Mouse (Mus musculus) embryonic facial prominence, embryonic 14.5 days (tissue): ENCODE results near the gene Sh3gl1. TPM values are rescaled to one million over a fixed set of nuclear protein-coding genes. Genes with fewer than 3 reads are reported as not detected.

Source experiments
- ATAC-seq: fragments of 200-750 bp; cut with Nextera tagmentation; 2 replicates; pipeline ENCODE4 v1.8.0; 2017; ENCODE audit warnings: low read depth, moderate number of reproducible peaks, moderate TSS enrichment
- DNase-seq: peaks from one replicate; pipeline ENCODE4 v3.0.0-alpha.2; 2015; ENCODE audit warnings: low spot score
- H3K27ac ChIP-seq: fragments of 300-500 bp; sonication (generic); replicated peaks from 2 replicates; pipeline ENCODE4 v1.5.1; 2014; ENCODE audit warnings: low read depth, mild to moderate bottlenecking, low read length, moderate library complexity
- H3K27me3 ChIP-seq: fragments of 300-500 bp; sonication (generic); replicated peaks from 2 replicates; pipeline ENCODE4 v1.6.1; 2014; ENCODE audit warnings: low read length; ENCODE audit not compliant: control insufficient read depth, insufficient read depth
- H3K36me3 ChIP-seq: fragments of 300-500 bp; sonication (generic); 2 replicates; pipeline ENCODE4 v1.6.1; 2014; ENCODE audit warnings: low read length, mixed read lengths; ENCODE audit not compliant: control insufficient read depth, insufficient read depth
- H3K4me1 ChIP-seq: fragments of 300-500 bp; sonication (generic); 2 replicates; pipeline ENCODE4 v1.6.1; 2014; ENCODE audit warnings: antibody characterized with exemption, low read length; ENCODE audit not compliant: control insufficient read depth, insufficient read depth
- H3K4me2 ChIP-seq: fragments of 300-500 bp; sonication (generic); 2 replicates; pipeline ENCODE4 v1.6.1; 2014; ENCODE audit warnings: low read depth, mild to moderate bottlenecking, low read length, moderate library complexity, mixed read lengths
- H3K4me3 ChIP-seq: fragments of 300-500 bp; sonication (generic); 2 replicates; pipeline ENCODE4 v1.5.1; 2014; ENCODE audit warnings: low read depth, mild to moderate bottlenecking, low read length
- H3K9ac ChIP-seq: fragments of 300-500 bp; sonication (generic); 2 replicates; pipeline ENCODE4 v1.6.1; 2014; ENCODE audit warnings: low read depth, mild to moderate bottlenecking, low read length, moderate library complexity, mixed read lengths
- H3K9me3 ChIP-seq: fragments of 300-500 bp; sonication (generic); 2 replicates; pipeline ENCODE4 v1.6.1; 2016; ENCODE audit warnings: low read length; ENCODE audit not compliant: control insufficient read depth
- WGBS: fragments of 180-500 bp; shearing (Covaris S2); extraction: QIAGEN DNeasy Blood & Tissue Kit; methylation state at CpG from one replicate; pipeline ENCODE4 v1.1.7; 2014; 5-methylcytosine and 5-hydroxymethylcytosine counted together
- polyA plus RNA-seq: library from polyadenylated mRNA; unstranded; fragments of >200 nt; fragmentation: Nextera tagmentation; extraction: Ambion mirVana; gene quantifications from 2 replicates; pipeline ENCODE4 v1.2.1, GENCODE M21; 2014

The Sh3gl1 gene
- polyA plus RNA-seq, 1 experiment from 2014 or later = 156 TPM

DNA sequence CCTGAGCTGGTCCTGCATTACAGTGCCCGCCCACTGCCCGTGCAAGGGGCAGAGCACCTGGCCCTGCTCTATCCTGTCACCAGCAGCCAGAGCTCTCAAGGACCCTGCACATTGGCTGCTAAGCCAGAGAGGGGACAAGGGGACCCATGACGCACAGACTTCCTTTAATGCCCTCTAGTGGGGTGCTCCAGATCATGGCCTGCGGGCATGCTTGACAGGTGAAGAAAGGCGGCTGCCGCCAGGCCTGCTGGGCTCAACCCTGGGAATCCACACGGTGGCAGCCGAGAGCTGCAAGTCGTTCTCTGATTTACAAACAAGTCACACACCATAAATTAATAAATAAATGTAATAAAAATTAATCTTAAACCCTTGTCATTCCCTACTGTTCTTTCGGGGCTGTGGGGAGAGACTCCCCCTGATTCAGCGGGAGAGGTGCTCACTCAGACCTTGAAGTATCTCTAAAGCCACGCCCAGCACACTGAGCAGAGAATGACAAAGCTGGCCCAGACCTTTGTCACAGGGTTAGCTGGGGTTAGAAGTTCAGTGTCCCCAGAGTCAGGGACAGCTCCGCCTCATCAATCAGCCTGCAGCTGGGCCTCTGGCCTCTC, 60.1 kb downstream of the Sh3gl1 start:
- Histone ChIP-seq H3K4me1 (no peaks in the 10 kb centered on the region), H3K4me3 (no peak overlapping the region), H3K27ac (no peak overlapping the region), H3K9ac (no peak overlapping the region), H3K27me3 (0 out of 2 replicates have a peak, but pooled peaks cover 2% of the 10 kb centered on the region), H3K36me3 (peaks cover 5% of the 10 kb centered on the region; the same call in 1 of the 2 replicates), H3K9me3 (no peaks in the 10 kb centered on the region), H3K4me2 (no peak overlapping the region)
- 17% methylated on average over 13 of the region's 13 CpGs for WGBS
- DNase-seq (peak; percentile 81), ATAC-seq (peak; percentile 70)

DNA sequence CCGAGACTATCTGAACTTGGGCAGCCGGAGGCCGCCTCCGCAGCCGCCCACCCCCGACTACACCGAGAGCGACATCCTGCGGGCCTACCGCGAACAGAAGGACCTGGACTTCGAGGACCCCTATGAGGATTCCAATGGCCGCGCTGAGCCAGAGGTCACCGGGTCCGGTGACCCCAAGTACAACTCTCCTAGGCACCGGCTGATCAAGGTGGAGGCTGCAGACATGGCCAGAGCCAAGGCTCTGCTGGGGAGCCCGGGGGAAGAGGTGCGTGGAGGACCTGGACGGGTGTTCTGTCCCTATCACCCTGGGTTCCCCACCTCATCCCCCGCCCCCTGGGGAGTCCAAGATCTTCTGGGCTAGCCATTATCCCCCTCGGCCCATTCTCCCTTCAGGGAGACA, 65.0 kb downstream of the Sh3gl1 start:
- Histone ChIP-seq H3K9ac (peak overlapping the region; percentile 76; the same call in 1 of the 2 replicates), H3K27me3 (peaks cover 10% of the 10 kb centered on the region; the same call in 1 of the 2 replicates), H3K4me1 (peaks cover 12% of the 10 kb centered on the region), H3K4me3 (peak overlapping the region; percentile 50), H3K27ac (no peak overlapping the region), H3K36me3 (peaks cover 23% of the 10 kb centered on the region), H3K9me3 (no peaks in the 10 kb centered on the region), H3K4me2 (peak overlapping the region; percentile 74)
- 19% methylated on average over 19 of the region's 22 CpGs for WGBS
- ATAC-seq (no peak), DNase-seq (no peak)

DNA sequence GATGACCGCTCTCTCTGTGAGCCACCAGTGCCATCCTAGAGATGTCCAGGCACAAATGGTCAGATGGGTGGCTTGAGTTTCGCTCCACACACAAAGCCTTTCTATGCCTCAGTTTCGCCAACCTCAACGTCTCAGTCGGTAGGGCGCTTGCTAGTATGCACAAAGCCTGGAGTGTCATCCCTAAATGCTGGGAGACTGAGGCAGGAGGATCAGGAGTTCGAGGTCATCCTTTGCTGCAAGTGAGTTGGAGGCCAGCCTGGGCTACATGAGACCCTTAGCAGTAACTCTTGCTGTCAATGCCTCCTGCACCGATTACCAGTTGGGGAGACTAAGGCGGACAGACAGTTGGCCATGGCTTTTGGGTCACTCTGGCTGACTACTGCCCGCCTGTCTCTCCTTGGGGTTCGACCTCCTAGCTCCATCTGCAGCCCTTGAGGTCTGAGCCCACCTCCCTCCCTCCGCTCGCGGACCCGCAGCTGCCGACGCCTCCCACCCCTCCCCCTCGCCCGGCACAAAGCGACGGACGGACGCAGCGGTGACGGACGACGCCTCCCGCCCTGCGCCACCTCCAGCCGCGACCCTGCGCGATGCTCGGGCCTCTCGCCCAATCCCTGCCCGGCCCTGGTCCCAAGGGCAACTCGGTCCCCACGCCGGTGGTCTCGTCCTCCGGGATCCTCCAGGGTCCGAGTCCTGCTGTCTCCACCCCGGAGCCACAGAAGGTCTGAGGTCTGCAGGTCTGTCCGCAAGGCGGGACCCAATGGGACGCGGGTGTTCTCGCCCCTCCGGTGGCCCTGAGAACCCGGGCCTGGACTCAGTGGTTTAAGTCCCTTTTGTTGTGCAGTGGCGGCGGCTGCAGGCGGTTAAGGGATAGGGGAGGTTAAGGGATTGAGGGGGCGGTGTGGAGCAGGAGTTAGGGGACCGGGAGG, 66.2 kb downstream of the Sh3gl1 start, which contains the start of gene Shd:
Shd (plus strand) TSS at position 502 of the 926 bp plus-strand sequence.
- peak; percentile 64 for ATAC-seq
- H3K9ac ChIP-seq = peak within 1 kb of the TSS; percentile 76

DNA sequence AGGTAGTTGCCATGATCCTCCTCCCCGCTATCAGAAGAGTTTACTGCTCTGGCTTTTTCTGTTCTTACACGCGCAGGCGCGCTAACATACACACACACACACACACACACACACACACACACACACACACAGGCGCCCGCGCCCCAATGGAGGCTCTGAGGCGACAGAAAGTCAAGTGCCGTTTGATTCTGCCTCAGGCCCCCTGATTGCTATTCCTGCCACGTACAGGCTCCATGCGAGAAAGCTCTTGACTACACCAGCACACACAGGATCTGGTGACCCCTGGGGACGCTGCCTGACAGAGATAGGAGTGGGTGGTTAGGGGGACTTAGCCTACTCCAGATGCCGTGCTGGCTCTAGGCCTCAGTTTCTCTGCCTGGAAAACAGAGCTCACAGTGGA, 66.9 kb downstream of the Sh3gl1 start:
- Histone ChIP-seq H3K4me3 (peak overlapping the region; percentile 50), H3K36me3 (peaks cover 41% of the 10 kb centered on the region), H3K4me2 (peak overlapping the region; percentile 74), H3K27ac (no peak overlapping the region), H3K4me1 (peaks cover 12% of the 10 kb centered on the region), H3K9ac (peak overlapping the region; percentile 76; the same call in 1 of the 2 replicates), H3K27me3 (peaks cover 10% of the 10 kb centered on the region; the same call in 1 of the 2 replicates), H3K9me3 (no peaks in the 10 kb centered on the region)
- 39% methylated on average over 12 of the region's 14 CpGs for WGBS
- 0 out of 2 replicates have a peak, but pooled peaks have one; percentile 2 for ATAC-seq
- peak; percentile 42 for DNase-seq

More for the DNA sequence above, 66.2 kb downstream of the Sh3gl1 start, which contains the start of gene Shd:
- Histone ChIP-seq H3K27ac (no peak within 1 kb of the TSS), H3K4me2 (peak within 1 kb of the TSS; percentile 74), H3K4me3 (peak within 1 kb of the TSS; percentile 50), H3K27me3 (peaks cover 10% of the 10 kb centered on the region; the same call in 1 of the 2 replicates), H3K36me3 (peaks cover 34% of the 10 kb centered on the region), H3K4me1 (peaks cover 12% of the 10 kb centered on the region), H3K9me3 (no peaks in the 10 kb centered on the region)
- 16% methylated on average over 29 of the region's 55 CpGs for WGBS
- DNase-seq = peak; percentile 39

DNA sequence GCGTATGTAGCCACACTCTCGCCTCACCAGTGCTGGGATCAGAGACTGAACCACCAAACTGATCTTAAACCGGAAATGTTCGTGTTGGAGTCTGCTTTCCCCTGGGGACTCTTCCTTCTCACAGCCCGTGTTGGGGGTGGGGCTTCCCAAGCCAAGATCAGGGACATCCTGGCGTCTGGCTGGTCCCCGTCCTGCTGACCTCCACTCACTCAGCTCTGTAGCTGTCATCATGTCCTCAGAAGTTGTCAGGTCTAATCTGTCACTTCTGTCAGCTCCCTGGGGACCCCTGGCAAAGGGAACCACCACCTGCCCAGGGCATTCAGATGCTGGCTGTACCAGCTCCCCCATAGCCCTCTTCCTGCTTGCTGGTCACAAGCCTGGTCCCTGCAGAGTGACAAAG, 68.2 kb downstream of the Sh3gl1 start:
- no peaks in the 10 kb centered on the region for H3K9me3 ChIP-seq
- no peak overlapping the region for H3K9ac ChIP-seq
- H3K27me3 ChIP-seq = peaks cover 10% of the 10 kb centered on the region; the same call in 1 of the 2 replicates
- DNase-seq (no peak), ATAC-seq (no peak)
- peaks cover 12% of the 10 kb centered on the region for H3K4me1 ChIP-seq
- no peak overlapping the region for H3K4me2 ChIP-seq
- no peak overlapping the region for H3K27ac ChIP-seq
- WGBS = 47% methylated on average over 7 of the region's 7 CpGs
- no peak overlapping the region for H3K4me3 ChIP-seq
- peaks cover 45% of the 10 kb centered on the region for H3K36me3 ChIP-seq

DNA sequence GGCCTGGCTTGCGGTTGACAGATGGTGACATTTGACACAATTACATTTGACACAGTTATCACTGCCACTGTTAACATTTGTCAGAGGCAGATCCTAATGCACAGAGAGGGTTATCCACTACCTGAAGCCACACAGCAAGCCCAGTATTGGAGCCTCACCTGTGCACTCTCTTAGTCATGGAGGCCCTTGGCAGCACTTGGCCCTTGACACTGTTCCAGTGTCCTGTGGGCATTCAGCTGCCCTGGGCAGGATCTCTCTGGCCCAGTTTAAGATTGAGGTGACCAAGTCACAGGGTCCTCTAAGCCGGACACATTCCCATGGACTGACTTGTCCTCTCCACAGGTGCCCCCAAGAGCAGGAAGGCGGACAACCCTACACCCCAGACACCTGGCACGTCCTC, 69.2 kb downstream of the Sh3gl1 start:
- H3K4me2 ChIP-seq = no peak overlapping the region
- no peak overlapping the region for H3K27ac ChIP-seq
- ATAC-seq (no peak), DNase-seq (no peak)
- 87% methylated on average over 4 of the region's 4 CpGs for WGBS
- peaks cover 12% of the 10 kb centered on the region for H3K4me1 ChIP-seq
- peaks cover 45% of the 10 kb centered on the region for H3K36me3 ChIP-seq
- no peaks in the 10 kb centered on the region for H3K9me3 ChIP-seq
- H3K27me3 ChIP-seq = peaks cover 10% of the 10 kb centered on the region; the same call in 1 of the 2 replicates
- no peak overlapping the region for H3K9ac ChIP-seq
- no peak overlapping the region for H3K4me3 ChIP-seq

Other genes with a start within 250 kb of the Sh3gl1 start
- gene Zfp119a, start 157.7 kb downstream of the Sh3gl1 start, polyA plus RNA-seq = 8.5 and 11.7 TPM in 2 replicates
- gene Zfp959, start 144.5 kb downstream of the Sh3gl1 start, polyA plus RNA-seq = 7.9 and 10.4 TPM in 2 replicates
- gene Zfp119b, start 87.1 kb downstream of the Sh3gl1 start, polyA plus RNA-seq = 6.0 and 7.3 TPM in 2 replicates
- 3.5 and 4.2 TPM in 2 replicates for gene Ebi3, start 84.0 kb downstream of the Sh3gl1 start, polyA plus RNA-seq
- 16.8 and 20.2 TPM in 2 replicates for gene Yju2, start 77.5 kb downstream of the Sh3gl1 start, polyA plus RNA-seq
- gene Shd, start 66.2 kb downstream of the Sh3gl1 start, polyA plus RNA-seq = 11.0 and 18.9 TPM in 2 replicates
- gene Fsd1, start 50.1 kb downstream of the Sh3gl1 start, polyA plus RNA-seq = 13.0 and 19.8 TPM in 2 replicates
- 12.4 and 14.1 TPM in 2 replicates for gene Stap2, start 31.1 kb downstream of the Sh3gl1 start, polyA plus RNA-seq
- gene Mpnd, start 30.9 kb downstream of the Sh3gl1 start, polyA plus RNA-seq = 81.8 and 107 TPM in 2 replicates
- 14.2 and 16.5 TPM in 2 replicates for gene Chaf1a, start 3.8 kb upstream of the Sh3gl1 start, polyA plus RNA-seq
- 32.7 and 39.8 TPM in 2 replicates for gene Ubxn6, start 38.4 kb upstream of the Sh3gl1 start, polyA plus RNA-seq
- gene Hdgfl2, start 43.0 kb upstream of the Sh3gl1 start, polyA plus RNA-seq = 75.6 and 84.3 TPM in 2 replicates
- 0.08 and 0.33 TPM in 2 replicates for gene Plin4, start 73.2 kb upstream of the Sh3gl1 start, polyA plus RNA-seq
- 0.54 and 0.57 TPM in 2 replicates for gene Plin5, start 81.0 kb upstream of the Sh3gl1 start, polyA plus RNA-seq
- gene Lrg1, start 85.4 kb upstream of the Sh3gl1 start, polyA plus RNA-seq = 0.62 and 1.3 TPM in 2 replicates
- 4.3 and 5.4 TPM in 2 replicates for gene Sema6b, start 103.7 kb upstream of the Sh3gl1 start, polyA plus RNA-seq
- 10.2 and 12.3 TPM in 2 replicates for gene Tnfaip8l1, start 125.8 kb upstream of the Sh3gl1 start, polyA plus RNA-seq
- 98.8 and 99.5 TPM in 2 replicates for gene Mydgf, start 147.3 kb upstream of the Sh3gl1 start, polyA plus RNA-seq
- 32.5 and 37.1 TPM in 2 replicates for gene Dpp9, start 182.3 kb upstream of the Sh3gl1 start, polyA plus RNA-seq
- 19.6 and 20.5 TPM in 2 replicates for gene Fem1a, start 220.2 kb upstream of the Sh3gl1 start, polyA plus RNA-seq
- 6.9 and 8.1 TPM in 2 replicates for gene Ticam1, start 240.2 kb upstream of the Sh3gl1 start, polyA plus RNA-seq